Mouse (Mus musculus) T-helper 1 cell (primary cell): ENCODE results near the gene Ruvbl2.

ENCODE experiments used
- in situ Hi-C: fragments of 300-600 bp; cut with MboI, MseI; formaldehyde crosslinking; loops from one replicate; pipeline ENCODE4 v1.15.1; 2025; ENCODE audit warnings: high pct_unique_total_duplicates

Gene Ruvbl2

GRCm38 (mm10) chr7:45401521-45402085, 36.3 kb downstream of the Ruvbl2 start:
- in situ Hi-C loops, result no loop called here

GRCm38 (mm10) chr7:45396787-45397186, 41.1 kb downstream of the Ruvbl2 start:
- in situ Hi-C loops, result loop anchor here (5.0 kb wide), 1 partner anchor 79 kb away; no protein-coding TSS in a partner anchor

GRCm38 (mm10) chr7:45396337-45396775, 41.5 kb downstream of the Ruvbl2 start:
- in situ Hi-C loops, result loop anchor here (5.0 kb wide), 1 partner anchor 79 kb away; no protein-coding TSS in a partner anchor

GRCm38 (mm10) chr7:45395578-45396336, 42.1 kb downstream of the Ruvbl2 start, which contains the start of gene Snrnp70:
Gene Snrnp70, minus strand, starts transcription at chr7:45395742.
- in situ Hi-C loops, result loop anchor here (5.0 kb wide), 1 partner anchor 78 kb away; no protein-coding TSS in a partner anchor

GRCm38 (mm10) chr7:45395129-45395541, 42.8 kb downstream of the Ruvbl2 start:
- in situ Hi-C loops, result loop anchor here (5.0 kb wide), 1 partner anchor 78 kb away; no protein-coding TSS in a partner anchor

- in situ Hi-C loops, result no loop called here
Observed at GRCm38 (mm10) chr7:45386077-45386476, 51.8 kb downstream of the Ruvbl2 start.

GRCm38 (mm10) chr7:45376057-45376456, 61.8 kb downstream of the Ruvbl2 start:
- in situ Hi-C loops, result no loop called here

- in situ Hi-C loops, result no loop called here
Observed at GRCm38 (mm10) chr7:45374620-45375019, 63.3 kb downstream of the Ruvbl2 start.

GRCm38 (mm10) chr7:45372371-45372770, 65.5 kb downstream of the Ruvbl2 start:
- in situ Hi-C loops, result no loop called here
